Mouse (Mus musculus): Measurements from ENCODE around the gene Clybl.

The Clybl gene

GRCm38 (mm10) chr14:122349761-122350160, 168.3 kb downstream of the Clybl start:
- intact Hi-C loops (cut with DNase I): no loop called here

GRCm38 (mm10) chr14:122350766-122351165, 169.3 kb downstream of the Clybl start:
- intact Hi-C loops (cut with DNase I): no loop called here

- intact Hi-C loops (cut with DNase I): no loop called here
These were observed 175.8 kb downstream of the Clybl start for GRCm38 (mm10) chr14:122357316-122357715.

GRCm38 (mm10) chr14:122358592-122358991, 177.1 kb downstream of the Clybl start:
- intact Hi-C loops (cut with DNase I): no loop called here

GRCm38 (mm10) chr14:122359136-122359905, 177.8 kb downstream of the Clybl start:
- intact Hi-C loops (cut with DNase I): no loop called here

- intact Hi-C loops (cut with DNase I): no loop called here
These were observed 180.3 kb downstream of the Clybl start for GRCm38 (mm10) chr14:122361807-122362206.

- intact Hi-C loops (cut with DNase I): no loop called here
These were observed 181.7 kb downstream of the Clybl start for GRCm38 (mm10) chr14:122363156-122363555.

GRCm38 (mm10) chr14:122364026-122364425, 182.5 kb downstream of the Clybl start:
- intact Hi-C loops (cut with DNase I): no loop called here

GRCm38 (mm10) chr14:122367252-122367868, 185.9 kb downstream of the Clybl start:
- intact Hi-C loops (cut with DNase I): no loop called here

GRCm38 (mm10) chr14:122367882-122368418, 186.4 kb downstream of the Clybl start:
- intact Hi-C loops (cut with DNase I): no loop called here

GRCm38 (mm10) chr14:122368501-122368900, 187.0 kb downstream of the Clybl start:
- intact Hi-C loops (cut with DNase I): no loop called here

- intact Hi-C loops (cut with DNase I): no loop called here
These were observed 190.5 kb downstream of the Clybl start for GRCm38 (mm10) chr14:122371979-122372378.

- intact Hi-C loops (cut with DNase I): no loop called here
These were observed 192.0 kb downstream of the Clybl start for GRCm38 (mm10) chr14:122373458-122373857.

GRCm38 (mm10) chr14:122374285-122374997, 192.9 kb downstream of the Clybl start:
- intact Hi-C loops (cut with DNase I): no loop called here

- intact Hi-C loops (cut with DNase I): no loop called here
These were observed 193.7 kb downstream of the Clybl start for GRCm38 (mm10) chr14:122375070-122375811.

- intact Hi-C loops (cut with DNase I): no loop called here
These were observed 195.1 kb downstream of the Clybl start for GRCm38 (mm10) chr14:122376482-122377143.

GRCm38 (mm10) chr14:122377681-122378080, 196.2 kb downstream of the Clybl start:
- intact Hi-C loops (cut with DNase I): no loop called here

- intact Hi-C loops (cut with DNase I): no loop called here
These were observed 197.6 kb downstream of the Clybl start for GRCm38 (mm10) chr14:122379076-122379475.

- intact Hi-C loops (cut with DNase I): no loop called here
These were observed 198.5 kb downstream of the Clybl start for GRCm38 (mm10) chr14:122379996-122380395.
